Mouse (Mus musculus): ENCODE data around the gene H2al1d. TPM values are rescaled to one million over a fixed set of nuclear protein-coding genes. Genes with fewer than 3 reads are reported as not detected.
"Not testable (repeated sequence)": the region's sequence is repeated elsewhere in the genome, so short reads cannot be mapped to it uniquely, and the experiment has no call there.

Gene H2al1d
- polyA plus RNA-seq, 1 experiment from 2014 or later, result not detected

GRCm38 (mm10) chrX:11288306-11288882, 20.2 kb upstream of the H2al1d start:
- DNase-seq (ENCODE audit: low spot score) (peak; percentile 28), ATAC-seq (peak; percentile 74)
- H3K27me3 ChIP-seq (replicated peaks; ENCODE audit: insufficient read depth, low read length), result no peaks in the 10 kb centered on the region
- no peak overlapping the region for H3K27ac ChIP-seq (ENCODE audit: low read length)
- H3K4me3 ChIP-seq (ENCODE audit: low read depth, low read length), result no peak overlapping the region
- H3K4me2 ChIP-seq (replicated peaks; ENCODE audit: low read depth, low read length), result no peak overlapping the region
- 0 out of 2 replicates have a peak, but pooled peaks have one; percentile 22 for TF ChIP-seq EP300 (IDR thresholded peaks at IDR 0.05)
- TF ChIP-seq CTCF (IDR thresholded peaks at IDR 0.05), result no peak
- no peaks in the 10 kb centered on the region for H3K4me1 ChIP-seq (ENCODE audit: insufficient read depth, low read depth, low read length)
- WGBS, result 37% methylated on average over 14 of the region's 14 CpGs
- no peak overlapping the region for H3K9ac ChIP-seq (replicated peaks; ENCODE audit: low read depth)
- H3K36me3 ChIP-seq (ENCODE audit: insufficient read depth, low read length), result no peaks in the 10 kb centered on the region
- H3K9me3 ChIP-seq (ENCODE audit: low read length), result no peaks in the 10 kb centered on the region

GRCm38 (mm10) chrX:11289244-11289643, 19.4 kb upstream of the H2al1d start:
- Histone ChIP-seq H3K36me3 (ENCODE audit: insufficient read depth, low read length) (no peaks in the 10 kb centered on the region), H3K27ac (ENCODE audit: low read length) (no peak overlapping the region), H3K9me3 (ENCODE audit: low read length) (no peaks in the 10 kb centered on the region), H3K4me2 (replicated peaks; ENCODE audit: low read depth, low read length) (no peak overlapping the region), H3K4me1 (ENCODE audit: insufficient read depth, low read depth, low read length) (no peaks in the 10 kb centered on the region), H3K27me3 (replicated peaks; ENCODE audit: insufficient read depth, low read length) (no peaks in the 10 kb centered on the region), H3K9ac (replicated peaks; ENCODE audit: low read depth) (no peak overlapping the region), H3K4me3 (ENCODE audit: low read depth, low read length) (no peak overlapping the region)
- DNase-seq (ENCODE audit: low spot score) (no peak), ATAC-seq (no peak)
- TF ChIP-seq CTCF (IDR thresholded peaks at IDR 0.05) (no peak), EP300 (IDR thresholded peaks at IDR 0.05) (no peak)
- WGBS, result 57% methylated on average over 4 of the region's 4 CpGs

- not testable (repeated sequence) for H3K27ac ChIP-seq (ENCODE audit: low read length); H3K27me3 ChIP-seq (replicated peaks; ENCODE audit: insufficient read depth, low read length); H3K9ac ChIP-seq (replicated peaks; ENCODE audit: low read depth); H3K4me1 ChIP-seq (ENCODE audit: insufficient read depth, low read depth, low read length); ATAC-seq; H3K9me3 ChIP-seq (ENCODE audit: low read length); H3K4me3 ChIP-seq (ENCODE audit: low read depth, low read length); H3K4me2 ChIP-seq (replicated peaks; ENCODE audit: low read depth, low read length); H3K36me3 ChIP-seq (ENCODE audit: insufficient read depth, low read length); DNase-seq (ENCODE audit: low spot score)
- no CpG with 5 or more reads among the region's 3 CpGs for WGBS
These were observed 9.7 kb upstream of the H2al1d start, which contains the start of gene H2al1a for GRCm38 (mm10) chrX:11298957-11299356. Gene H2al1a, plus strand, starts transcription at chrX:11299257.

- 94% methylated on average over 1 of the region's 3 CpGs for WGBS
- H3K27me3 ChIP-seq (replicated peaks; ENCODE audit: insufficient read depth, low read length); H3K4me3 ChIP-seq (ENCODE audit: low read depth, low read length); H3K9me3 ChIP-seq (ENCODE audit: low read length); H3K4me1 ChIP-seq (ENCODE audit: insufficient read depth, low read depth, low read length); H3K27ac ChIP-seq (ENCODE audit: low read length); H3K9ac ChIP-seq (replicated peaks; ENCODE audit: low read depth); H3K36me3 ChIP-seq (ENCODE audit: insufficient read depth, low read length); H3K4me2 ChIP-seq (replicated peaks; ENCODE audit: low read depth, low read length); DNase-seq (ENCODE audit: low spot score); ATAC-seq: not testable (repeated sequence)
These were observed 6.5 kb upstream of the H2al1d start, which contains the start of gene H2al1b for GRCm38 (mm10) chrX:11302132-11302531. Gene H2al1b, plus strand, starts transcription at chrX:11302432.

GRCm38 (mm10) chrX:11305355-11305754, 3.3 kb upstream of the H2al1d start, which contains the start of gene H2al1c:
Gene H2al1c, plus strand, starts transcription at chrX:11305655.
- H3K9ac ChIP-seq (replicated peaks; ENCODE audit: low read depth); H3K27ac ChIP-seq (ENCODE audit: low read length); H3K4me3 ChIP-seq (ENCODE audit: low read depth, low read length); ATAC-seq; H3K9me3 ChIP-seq (ENCODE audit: low read length); DNase-seq (ENCODE audit: low spot score); H3K27me3 ChIP-seq (replicated peaks; ENCODE audit: insufficient read depth, low read length); H3K4me2 ChIP-seq (replicated peaks; ENCODE audit: low read depth, low read length); H3K36me3 ChIP-seq (ENCODE audit: insufficient read depth, low read length); H3K4me1 ChIP-seq (ENCODE audit: insufficient read depth, low read depth, low read length): not testable (repeated sequence)
- WGBS, result 57% methylated on average over 1 of the region's 6 CpGs

- not testable (repeated sequence) for H3K9ac ChIP-seq (replicated peaks; ENCODE audit: low read depth); ATAC-seq
These were observed 3.0 kb downstream of the H2al1d start, which contains the start of gene H2al1e for GRCm38 (mm10) chrX:11311634-11312033. Gene H2al1e, plus strand, starts transcription at chrX:11311934.

GRCm38 (mm10) chrX:11314858-11315257, 6.2 kb downstream of the H2al1d start, which contains the start of gene H2al1f:
Gene H2al1f, plus strand, starts transcription at chrX:11315158.
- not testable (repeated sequence) for H3K9ac ChIP-seq (replicated peaks; ENCODE audit: low read depth); H3K4me1 ChIP-seq (ENCODE audit: insufficient read depth, low read depth, low read length); H3K4me2 ChIP-seq (replicated peaks; ENCODE audit: low read depth, low read length); H3K27me3 ChIP-seq (replicated peaks; ENCODE audit: insufficient read depth, low read length); H3K27ac ChIP-seq (ENCODE audit: low read length); H3K9me3 ChIP-seq (ENCODE audit: low read length); ATAC-seq; H3K4me3 ChIP-seq (ENCODE audit: low read depth, low read length); DNase-seq (ENCODE audit: low spot score); H3K36me3 ChIP-seq (ENCODE audit: insufficient read depth, low read length)
- no CpG with 5 or more reads among the region's 6 CpGs for WGBS

More at GRCm38 (mm10) chrX:11311634-11312033, 3.0 kb downstream of the H2al1d start, which contains the start of gene H2al1e:
- H3K27ac ChIP-seq (ENCODE audit: low read length); H3K4me3 ChIP-seq (ENCODE audit: low read depth, low read length); H3K4me1 ChIP-seq (ENCODE audit: insufficient read depth, low read depth, low read length); H3K27me3 ChIP-seq (replicated peaks; ENCODE audit: insufficient read depth, low read length); H3K9me3 ChIP-seq (ENCODE audit: low read length); H3K36me3 ChIP-seq (ENCODE audit: insufficient read depth, low read length); DNase-seq (ENCODE audit: low spot score); H3K4me2 ChIP-seq (replicated peaks; ENCODE audit: low read depth, low read length): not testable (repeated sequence)
- WGBS, result no CpG with 5 or more reads among the region's 3 CpGs

GRCm38 (mm10) chrX:11317956-11318355, 9.3 kb downstream of the H2al1d start, which contains the start of gene H2al1g:
Gene H2al1g, plus strand, starts transcription at chrX:11318256.
- H3K4me1 ChIP-seq (ENCODE audit: insufficient read depth, low read depth, low read length); H3K9me3 ChIP-seq (ENCODE audit: low read length): not testable (repeated sequence)
- no CpG with 5 or more reads among the region's 3 CpGs for WGBS

GRCm38 (mm10) chrX:11321192-11321591, 12.6 kb downstream of the H2al1d start, which contains the start of gene H2al1h:
Gene H2al1h, plus strand, starts transcription at chrX:11321492.
- H3K4me3 ChIP-seq (ENCODE audit: low read depth, low read length); H3K4me1 ChIP-seq (ENCODE audit: insufficient read depth, low read depth, low read length); H3K27ac ChIP-seq (ENCODE audit: low read length); ATAC-seq; DNase-seq (ENCODE audit: low spot score); H3K9ac ChIP-seq (replicated peaks; ENCODE audit: low read depth); H3K27me3 ChIP-seq (replicated peaks; ENCODE audit: insufficient read depth, low read length); H3K36me3 ChIP-seq (ENCODE audit: insufficient read depth, low read length); H3K4me2 ChIP-seq (replicated peaks; ENCODE audit: low read depth, low read length); H3K9me3 ChIP-seq (ENCODE audit: low read length): not testable (repeated sequence)
- WGBS, result no CpG with 5 or more reads among the region's 6 CpGs

More at GRCm38 (mm10) chrX:11317956-11318355, 9.3 kb downstream of the H2al1d start, which contains the start of gene H2al1g:
- not testable (repeated sequence) for H3K27ac ChIP-seq (ENCODE audit: low read length); H3K9ac ChIP-seq (replicated peaks; ENCODE audit: low read depth); H3K4me3 ChIP-seq (ENCODE audit: low read depth, low read length); H3K27me3 ChIP-seq (replicated peaks; ENCODE audit: insufficient read depth, low read length); H3K4me2 ChIP-seq (replicated peaks; ENCODE audit: low read depth, low read length); H3K36me3 ChIP-seq (ENCODE audit: insufficient read depth, low read length); DNase-seq (ENCODE audit: low spot score); ATAC-seq

Measured in lung, postnatal 0 days (tissue).